Mouse (Mus musculus) cerebellum, postnatal 36 days (tissue): ENCODE results near the gene Timm8a1.

Experiments
- DNase-seq, 2 experiments: peaks; one replicate each; pipeline ENCODE4 v3.0.0; 2021 to 2022; ENCODE audit warnings: mixed read lengths in 2 of 2

Timm8a1 gene

GRCm38 (mm10) chrX:134523772-134524171, 17.9 kb downstream of the Timm8a1 start:
- no peak for DNase-seq

GRCm38 (mm10) chrX:134509473-134509872, 32.2 kb downstream of the Timm8a1 start:
- no peak for DNase-seq

- no peak for DNase-seq
Observed at GRCm38 (mm10) chrX:134507977-134508376, 33.7 kb downstream of the Timm8a1 start.

- DNase-seq: no peak
Observed at GRCm38 (mm10) chrX:134500651-134501050, 41.0 kb downstream of the Timm8a1 start.
